Mouse (Mus musculus) ZHBTc4 (cell line): ENCODE data around the gene Hnf1a.
"Not testable (repeated sequence)": the region's sequence is repeated elsewhere in the genome, so short reads cannot be mapped to it uniquely, and the experiment has no call there.

Experiments
- DNase-seq: peaks from one replicate; pipeline ENCODE4 v3.0.0-alpha.2; 2011; ENCODE audit warnings: low read depth, low spot score

The Hnf1a gene

GRCm38 (mm10) chr5:114945072-114945471, 25.8 kb downstream of the Hnf1a start:
- no peak for DNase-seq

GRCm38 (mm10) chr5:114942766-114943130, 28.1 kb downstream of the Hnf1a start:
- DNase-seq = no peak

GRCm38 (mm10) chr5:114942074-114942765, 28.7 kb downstream of the Hnf1a start, which contains the start of gene 2210016L21Rik:
Gene 2210016L21Rik, plus strand, starts transcription at chr5:114942158.
- peak; percentile 95 for DNase-seq

- DNase-seq = not testable (repeated sequence)
Observed at GRCm38 (mm10) chr5:114941138-114941537, 29.8 kb downstream of the Hnf1a start.

- DNase-seq = peak; percentile 62
Observed at GRCm38 (mm10) chr5:114935838-114936237, 35.1 kb downstream of the Hnf1a start.

- no peak for DNase-seq
Observed at GRCm38 (mm10) chr5:114933206-114933605, 37.7 kb downstream of the Hnf1a start.

GRCm38 (mm10) chr5:114931626-114932025, 39.3 kb downstream of the Hnf1a start:
- DNase-seq = peak; percentile 83

- no peak for DNase-seq
Observed at GRCm38 (mm10) chr5:114926753-114927152, 44.1 kb downstream of the Hnf1a start.

GRCm38 (mm10) chr5:114926153-114926684, 44.7 kb downstream of the Hnf1a start:
- DNase-seq = no peak

GRCm38 (mm10) chr5:114922998-114923473, 47.9 kb downstream of the Hnf1a start, which contains the start of gene Oasl1:
Gene Oasl1, plus strand, starts transcription at chr5:114923240.
- DNase-seq = peak; percentile 51

- no peak for DNase-seq
Observed at GRCm38 (mm10) chr5:114922366-114922731, 48.5 kb downstream of the Hnf1a start.

- DNase-seq = peak; percentile 36
Observed at GRCm38 (mm10) chr5:114921551-114922365, 49.1 kb downstream of the Hnf1a start.

GRCm38 (mm10) chr5:114917357-114917756, 53.5 kb downstream of the Hnf1a start:
- not testable (repeated sequence) for DNase-seq

- no peak for DNase-seq
Observed at GRCm38 (mm10) chr5:114916777-114917176, 54.1 kb downstream of the Hnf1a start.

GRCm38 (mm10) chr5:114915854-114916253, 55.0 kb downstream of the Hnf1a start:
- DNase-seq = no peak

GRCm38 (mm10) chr5:114914855-114915254, 56.0 kb downstream of the Hnf1a start:
- no peak for DNase-seq

- peak; percentile 53 for DNase-seq
Observed at GRCm38 (mm10) chr5:114913686-114914085, 57.2 kb downstream of the Hnf1a start.

- DNase-seq = peak; percentile 79
Observed at GRCm38 (mm10) chr5:114908598-114909305, 62.1 kb downstream of the Hnf1a start.

GRCm38 (mm10) chr5:114902413-114902812, 68.5 kb downstream of the Hnf1a start:
- DNase-seq = peak; percentile 81
